Mouse (Mus musculus): Measurements from ENCODE around the gene Mphosph10. TPM values are rescaled to one million over a fixed set of nuclear protein-coding genes. Genes with fewer than 3 reads are reported as not detected.

The Mphosph10 gene
- polyA plus RNA-seq, 1 experiment from 2014 or later: 36.1 TPM

DNA sequence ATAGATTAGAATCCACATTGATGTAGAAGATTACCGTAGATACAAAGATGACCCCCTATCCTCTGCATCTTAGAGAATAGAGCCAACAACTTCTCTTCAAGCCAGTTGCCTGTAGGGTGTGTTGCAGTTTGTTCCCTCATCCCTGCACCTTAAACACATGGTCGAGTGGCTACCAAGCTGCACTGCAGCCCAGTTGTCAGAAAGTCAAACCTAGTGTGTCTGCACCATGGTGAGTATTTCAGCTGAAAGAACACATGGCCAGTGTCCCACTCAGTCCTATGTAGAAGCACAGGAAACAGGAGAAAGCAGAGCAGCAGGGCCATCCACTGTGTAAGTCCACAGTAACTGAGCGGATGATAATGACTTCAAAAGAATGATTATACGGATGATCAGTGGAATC lies 64.6 kb downstream of the Mphosph10 start:
- no peak for DNase-seq (ENCODE audit: low spot score)
- Histone ChIP-seq H3K36me3 (ENCODE audit: control insufficient read depth, insufficient read depth, low read length) (peaks cover 40% of the 10 kb centered on the region), H3K4me1 (ENCODE audit: control insufficient read depth, insufficient read depth, low read length) (no peaks in the 10 kb centered on the region), H3K9me3 (ENCODE audit: control insufficient read depth, low read length) (no peaks in the 10 kb centered on the region), H3K4me2 (ENCODE audit: low read depth, low read length) (no peak overlapping the region), H3K9ac (ENCODE audit: low read depth, low read length) (no peak overlapping the region), H3K27me3 (replicated peaks; ENCODE audit: control insufficient read depth, insufficient read depth, low read length) (no peaks in the 10 kb centered on the region), H3K4me3 (ENCODE audit: low read depth, low read length) (no peak overlapping the region), H3K27ac (replicated peaks; ENCODE audit: low read depth, low read length) (no peak overlapping the region)
- WGBS: 88% methylated on average over 4 of the region's 4 CpGs
- ATAC-seq (ENCODE audit: low read depth): no peak

GRCm38 (mm10) chr7:64326892-64327291 lies 65.2 kb downstream of the Mphosph10 start:
- ATAC-seq (ENCODE audit: low read depth) (peak; percentile 60; the same call in 1 of the 2 replicates), DNase-seq (ENCODE audit: low spot score) (peak; percentile 68)
- H3K4me1 ChIP-seq (ENCODE audit: control insufficient read depth, insufficient read depth, low read length): no peaks in the 10 kb centered on the region
- 10% methylated on average over 1 of the region's 1 CpGs for WGBS
- H3K9me3 ChIP-seq (ENCODE audit: control insufficient read depth, low read length): no peaks in the 10 kb centered on the region
- H3K27ac ChIP-seq (replicated peaks; ENCODE audit: low read depth, low read length): no peak overlapping the region
- H3K4me2 ChIP-seq (ENCODE audit: low read depth, low read length): no peak overlapping the region
- no peak overlapping the region for H3K9ac ChIP-seq (ENCODE audit: low read depth, low read length)
- no peaks in the 10 kb centered on the region for H3K27me3 ChIP-seq (replicated peaks; ENCODE audit: control insufficient read depth, insufficient read depth, low read length)
- H3K36me3 ChIP-seq (ENCODE audit: control insufficient read depth, insufficient read depth, low read length): peaks cover 44% of the 10 kb centered on the region
- H3K4me3 ChIP-seq (ENCODE audit: low read depth, low read length): no peak overlapping the region

Other genes starting within 250 kb of the Mphosph10 start
- gene Trpm1, start 238.4 kb downstream of the Mphosph10 start, polyA plus RNA-seq (2014; fragmentation: Nextera tagmentation; extraction: Ambion mirVana): 1.7 and 1.8 TPM in 2 replicates
- gene Mtmr10, start 104.6 kb downstream of the Mphosph10 start, polyA plus RNA-seq (2014; fragmentation: Nextera tagmentation; extraction: Ambion mirVana): 14.3 and 16.5 TPM in 2 replicates
- gene Fan1, start 18.2 kb downstream of the Mphosph10 start, polyA plus RNA-seq (2014; fragmentation: Nextera tagmentation; extraction: Ambion mirVana): 4.0 and 5.0 TPM in 2 replicates
- 62.3 and 74.1 TPM in 2 replicates for gene Mcee, start 339 bp upstream of the Mphosph10 start, polyA plus RNA-seq (2014; fragmentation: Nextera tagmentation; extraction: Ambion mirVana)
- 9.0 and 9.2 TPM in 2 replicates for gene Apba2, start 109.4 kb upstream of the Mphosph10 start, polyA plus RNA-seq (2014; fragmentation: Nextera tagmentation; extraction: Ambion mirVana)